Mouse (Mus musculus) MEL (cell line): Measurements from ENCODE around the gene Rps17. TPM values are rescaled to one million over a fixed set of nuclear protein-coding genes. Genes with fewer than 3 reads are reported as not detected.

ENCODE experiments used
- DNase-seq: peaks from one replicate; pipeline ENCODE4 v3.0.0; 2011; ENCODE audit warnings: low read depth, low spot score
- H3K27ac ChIP-seq: 2 replicates; pipeline ENCODE4 v1.5.1; 2012; ENCODE audit warnings: low read depth, mild to moderate bottlenecking, control low read depth, low read length, moderate library complexity; ENCODE audit not compliant: control insufficient read depth
- H3K27me3 ChIP-seq, 2 experiments: fragments of 150-350 bp in 1 of 2; sonication (generic) in 1 of 2; 2 replicates each; pipeline ENCODE4 v1.6.1; 2012; ENCODE audit warnings: low read length in 2 of 2, mild to moderate bottlenecking in 2 of 2, improper control_type of control experiment in 1 of 2, moderate library complexity in 1 of 2; ENCODE audit not compliant: insufficient read depth in 2 of 2, control insufficient read depth in 1 of 2
- H3K36me3 ChIP-seq, 2 experiments: 2 replicates each; pipeline ENCODE4 v1.6.1; 2012 to 2014; ENCODE audit warnings: low read length in 2 of 2, improper control_type of control experiment in 1 of 2, inconsistent platforms in 1 of 2, mild to moderate bottlenecking in 1 of 2; ENCODE audit not compliant: insufficient read depth in 2 of 2, control insufficient read depth in 1 of 2
- H3K4me1 ChIP-seq, 2 experiments: fragments of 150-350 bp in 1 of 2; sonication (generic) in 1 of 2; 2 replicates each; pipeline ENCODE4 v1.6.1; 2012; ENCODE audit warnings: low read length in 2 of 2, improper control_type of control experiment in 1 of 2, mild to moderate bottlenecking in 1 of 2; ENCODE audit not compliant: insufficient read depth in 2 of 2, control insufficient read depth in 1 of 2
- H3K4me3 ChIP-seq, 2 experiments: fragments of 150-350 bp in 1 of 2; sonication (generic) in 1 of 2; 2 replicates each; pipeline ENCODE4 v1.5.1; 2012; ENCODE audit warnings: low read depth in 2 of 2, low read length in 2 of 2, mild to moderate bottlenecking in 2 of 2, moderate library complexity in 2 of 2, control low read depth in 1 of 2, improper control_type of control experiment in 1 of 2; ENCODE audit not compliant: control insufficient read depth in 1 of 2, insufficient read depth in 1 of 2
- H3K79me2 ChIP-seq: 2 replicates; pipeline ENCODE4 v1.6.1; 2012; ENCODE audit warnings: mild to moderate bottlenecking, low read length, moderate library complexity; ENCODE audit not compliant: control insufficient read depth, poor library complexity, insufficient read depth
- H3K9ac ChIP-seq: 2 replicates; pipeline ENCODE4 v1.6.1; 2012; ENCODE audit warnings: low read depth, mild to moderate bottlenecking, control low read depth, low read length, moderate library complexity; ENCODE audit not compliant: control insufficient read depth, poor library complexity, severe bottlenecking
- H3K9me3 ChIP-seq: fragments of 150-350 bp; sonication (generic); replicated peaks from 2 replicates; pipeline ENCODE4 v1.6.1; 2012; ENCODE audit warnings: mild to moderate bottlenecking, low read length, improper control_type of control experiment, moderate library complexity; ENCODE audit not compliant: insufficient read depth
- CHD1 ChIP-seq: IDR thresholded peaks from 2 replicates; pipeline ENCODE4 v1.6.1; 2012; ENCODE audit warnings: low read depth, mild to moderate bottlenecking, inconsistent platforms, low read length, improper control_type of control experiment
- CHD2 ChIP-seq: IDR thresholded peaks from 2 replicates; pipeline ENCODE4 v1.6.1; 2011; ENCODE audit warnings: low read length, improper control_type of control experiment
- E2F4 ChIP-seq: IDR thresholded peaks from 2 replicates; pipeline ENCODE4 v1.6.1; 2011; ENCODE audit warnings: low read depth, low read length, improper control_type of control experiment, borderline replicate concordance
- ETS1 ChIP-seq: IDR thresholded peaks from 2 replicates; pipeline ENCODE4 v1.6.1; 2012; ENCODE audit warnings: low read depth, mild to moderate bottlenecking, inconsistent platforms, low read length, improper control_type of control experiment, moderate library complexity
- HCFC1 ChIP-seq: IDR thresholded peaks from 2 replicates; pipeline ENCODE4 v1.6.1; 2012; ENCODE audit warnings: low read depth, mild to moderate bottlenecking, inconsistent platforms, low read length, improper control_type of control experiment, moderate library complexity
- JUND ChIP-seq: IDR thresholded peaks from 2 replicates; pipeline ENCODE4 v1.6.1; 2011; ENCODE audit warnings: low read depth, mild to moderate bottlenecking, improper control_type of control experiment, low read length
- MAX ChIP-seq: IDR thresholded peaks from 2 replicates; pipeline ENCODE4 v1.6.1; 2011; ENCODE audit warnings: low read length, improper control_type of control experiment
- MXI1 ChIP-seq: IDR thresholded peaks from 2 replicates; pipeline ENCODE4 v1.6.1; 2011; ENCODE audit warnings: mild to moderate bottlenecking, low read depth, low read length, improper control_type of control experiment
- MYB ChIP-seq: IDR thresholded peaks from 2 replicates; pipeline ENCODE4 v1.6.1; 2011; ENCODE audit warnings: mild to moderate bottlenecking, low read depth, low read length, improper control_type of control experiment
- MYC ChIP-seq: IDR thresholded peaks from 2 replicates; pipeline ENCODE4 v1.6.1; 2011; ENCODE audit warnings: low read depth, mild to moderate bottlenecking, low read length, improper control_type of control experiment, moderate library complexity
- POLR2A ChIP-seq, 2 experiments: IDR thresholded peaks; 2 replicates each; pipeline ENCODE4 v1.6.1; 2011 to 2012; ENCODE audit warnings: low read length in 2 of 2, mild to moderate bottlenecking in 2 of 2, control low read depth in 1 of 2, improper control_type of control experiment in 1 of 2, low read depth in 1 of 2, moderate library complexity in 1 of 2; ENCODE audit not compliant: control insufficient read depth in 1 of 2, insufficient read depth in 1 of 2, poor library complexity in 1 of 2
- POLR2AphosphoS2 ChIP-seq: IDR thresholded peaks from 2 replicates; pipeline ENCODE4 v1.6.1; 2011; ENCODE audit warnings: low read length, improper control_type of control experiment
- POLR2AphosphoS5 ChIP-seq: IDR thresholded peaks from 2 replicates; pipeline ENCODE4 v1.6.1; 2012; ENCODE audit warnings: low read depth, borderline replicate concordance, mild to moderate bottlenecking, inconsistent platforms, low read length, moderate library complexity, mixed read lengths
- SIN3A ChIP-seq: IDR thresholded peaks from 2 replicates; pipeline ENCODE4 v1.6.1; 2012; ENCODE audit warnings: low read length, improper control_type of control experiment, inconsistent platforms
- TAL1 ChIP-seq: IDR thresholded peaks from 2 replicates; pipeline ENCODE4 v1.6.1; 2012; ENCODE audit warnings: mild to moderate bottlenecking, inconsistent platforms, low read length, moderate library complexity, mixed read lengths
- TBP ChIP-seq: IDR thresholded peaks from 2 replicates; pipeline ENCODE4 v1.8.0; 2011; ENCODE audit warnings: low read depth, low read length, improper control_type of control experiment
- USF1 ChIP-seq: IDR thresholded peaks from 2 replicates; pipeline ENCODE4 v1.6.1; 2014; ENCODE audit warnings: low read depth, mild to moderate bottlenecking, inconsistent platforms, low read length, improper control_type of control experiment, moderate library complexity
- USF2 ChIP-seq, 2 experiments: IDR thresholded peaks; 2 replicates each; pipeline ENCODE4 v1.6.1; 2011 to 2012; ENCODE audit warnings: improper control_type of control experiment in 2 of 2, low read length in 2 of 2, borderline replicate concordance in 1 of 2, inconsistent platforms in 1 of 2, low read depth in 1 of 2, mild to moderate bottlenecking in 1 of 2; ENCODE audit not compliant: insufficient read depth in 1 of 2
- ZKSCAN1 ChIP-seq: IDR thresholded peaks from 2 replicates; pipeline ENCODE4 v1.6.1; 2012; ENCODE audit warnings: low read depth, mild to moderate bottlenecking, inconsistent platforms, low read length, improper control_type of control experiment, moderate library complexity
- ZMIZ1 ChIP-seq: IDR thresholded peaks from 2 replicates; pipeline ENCODE4 v1.6.1; 2012; ENCODE audit warnings: low read depth, mild to moderate bottlenecking, inconsistent platforms, low read length, improper control_type of control experiment, moderate library complexity
- ZNF384 ChIP-seq: IDR thresholded peaks from 2 replicates; pipeline ENCODE4 v1.6.1; 2012; ENCODE audit warnings: low read depth, mild to moderate bottlenecking, inconsistent platforms, low read length, improper control_type of control experiment
- polyA plus RNA-seq, 2 experiments: library from polyadenylated mRNA; stranded (reverse) in 1 of 2; unstranded in 1 of 2; fragments of >175 nt in 1 of 2; fragments of >200 nt in 1 of 2; gene quantifications; 2 replicates each; pipeline versions ENCODE4 v1.2.1 to v1.2.4; 2012; ENCODE audit warnings: low replicate concordance in 2 of 2, low read depth in 1 of 2; ENCODE audit not compliant: insufficient read length in 2 of 2, insufficient read depth in 1 of 2, missing spikeins in 1 of 2
- total RNA-seq: library from RNA; depleted of rRNA; stranded (reverse); fragments of 300-350 nt; gene quantifications from 2 replicates; pipeline ENCODE4 v1.2.3, GENCODE M21; 2012

Rps17 gene
- total and polyA plus RNA-seq, 3 experiments: 2,738 to 10,538 (median 4,252) TPM

- H3K36me3 ChIP-seq: no peaks in the 10 kb centered on the region
- no peak overlapping the region for H3K4me3 ChIP-seq
- H3K4me1 ChIP-seq: no peaks in the 10 kb centered on the region
- no peak for TF ChIP-seq HCFC1
- TF ChIP-seq JUND: no peak
- TF ChIP-seq POLR2AphosphoS5: no peak
- no peak for TF ChIP-seq CHD1
- no peak for TF ChIP-seq TBP
- no peak for TF ChIP-seq E2F4
- no peak for TF ChIP-seq ZKSCAN1
- no peak for TF ChIP-seq CHD2
- no peak for TF ChIP-seq USF1
- TF ChIP-seq MXI1: no peak
- no peak for TF ChIP-seq SIN3A
- H3K9ac ChIP-seq: no peak overlapping the region
- H3K27me3 ChIP-seq: peaks cover 0 to 10% of the 10 kb centered on the region in 2 experiments; a peak in 3 of 4 replicates
- no peak for DNase-seq
- no peaks in the 10 kb centered on the region for H3K79me2 ChIP-seq
- H3K9me3 ChIP-seq: no peaks in the 10 kb centered on the region
- H3K27ac ChIP-seq: no peak overlapping the region
Measured at GRCm38 (mm10) chr7:81309247-81309646, 35.8 kb downstream of the Rps17 start.

DNA sequence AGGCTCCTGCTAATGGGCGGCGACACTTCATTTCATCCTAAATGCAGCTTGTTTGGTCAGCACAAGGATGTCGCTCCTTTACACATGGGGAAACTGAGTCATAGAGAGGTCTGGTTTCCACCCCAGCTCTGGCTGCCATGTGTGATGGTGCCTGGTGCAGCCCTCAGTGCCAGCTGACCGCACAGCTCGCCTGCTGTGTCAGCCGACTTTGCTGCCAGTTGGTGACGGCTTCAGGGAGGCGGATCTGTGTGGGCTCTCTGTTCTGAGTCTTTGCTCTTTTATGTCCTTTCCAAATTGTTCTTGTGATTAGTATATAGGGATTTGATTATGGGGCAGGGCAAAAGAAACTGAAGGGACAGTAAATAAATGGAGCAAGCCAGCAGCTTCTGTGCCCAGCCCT lies 37.3 kb downstream of the Rps17 start:
- no peak for DNase-seq
- Histone ChIP-seq H3K4me1 (no peaks in the 10 kb centered on the region), H3K36me3 (no peaks in the 10 kb centered on the region), H3K27ac (no peak overlapping the region), H3K27me3 (peaks cover 0 to 4% of the 10 kb centered on the region in 2 experiments; a peak in 2 of 4 replicates), H3K4me3 (no peak overlapping the region), H3K9me3 (no peaks in the 10 kb centered on the region), H3K9ac (no peak overlapping the region), H3K79me2 (no peaks in the 10 kb centered on the region)
- TF ChIP-seq TBP: no peak
- no peak for TF ChIP-seq POLR2AphosphoS2
- TF ChIP-seq JUND: no peak
- TF ChIP-seq ETS1: no peak
- TF ChIP-seq MAX: no peak
- TF ChIP-seq MYC: no peak
- no peak for TF ChIP-seq TAL1
- no peak for TF ChIP-seq MYB
- TF ChIP-seq POLR2A (IDR thresholded peaks at IDR 0.05; ENCODE audit: control insufficient read depth in 1 of 2, insufficient read depth in 1 of 2, low read depth in 1 of 2, low read length in 2 of 2, poor library complexity in 1 of 2): no peak
- no peak for TF ChIP-seq ZMIZ1
- TF ChIP-seq USF2 (IDR thresholded peaks at IDR 0.05; ENCODE audit: borderline replicate concordance in 1 of 2, insufficient read depth in 1 of 2, low read depth in 1 of 2, low read length in 2 of 2): no peak
- no peak for TF ChIP-seq MXI1
- no peak for TF ChIP-seq ZNF384
